Mouse (Mus musculus) olfactory bulb, adult 2 months (tissue): Measurements from ENCODE around the gene Ccdc85c.

Source experiments
- CTCF ChIP-seq: fragments of 200-500 bp; IDR thresholded peaks from 2 replicates; pipeline ENCODE4 v1.5.1; 2012; ENCODE audit warnings: low read depth, mild to moderate bottlenecking, low read length, moderate library complexity; ENCODE audit not compliant: insufficient read depth
- POLR2A ChIP-seq: fragments of 200-500 bp; IDR thresholded peaks from 2 replicates; pipeline ENCODE4 v1.6.1; 2012; ENCODE audit warnings: mild to moderate bottlenecking, low read depth, low read length, moderate library complexity; ENCODE audit not compliant: insufficient read depth

DNA sequence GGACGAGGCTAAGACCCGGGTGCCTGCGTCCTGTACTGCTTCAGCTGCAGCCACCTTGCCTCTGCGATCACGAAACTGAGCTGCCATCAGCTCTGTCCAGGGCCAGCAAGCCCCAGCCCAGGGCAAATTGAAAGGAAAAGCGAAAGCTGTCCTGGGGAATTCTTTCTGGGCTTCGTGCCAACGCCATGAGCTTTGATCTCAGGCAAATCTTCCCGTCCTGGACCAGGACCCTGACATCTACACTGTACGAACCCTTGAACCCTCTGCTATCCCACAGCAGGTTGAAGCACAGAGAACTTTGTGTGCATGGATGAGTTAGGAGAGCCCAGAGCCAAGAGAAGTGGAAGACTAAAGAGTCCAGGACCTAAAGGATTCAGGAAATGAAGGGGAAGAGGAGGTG is 25.7 kb downstream of the Ccdc85c start:
- no peak for TF ChIP-seq POLR2A
- TF ChIP-seq CTCF: no peak
